Mouse (Mus musculus): ENCODE measurements around the gene Ms4a15. TPM values are rescaled to one million over a fixed set of nuclear protein-coding genes. Genes with fewer than 3 reads are reported as not detected.

Gene Ms4a15
- polyA plus RNA-seq (2015; fragmentation: Nextera tagmentation; extraction: Ambion mirVana) = 0.21 and 0.28 TPM in 2 replicates

DNA sequence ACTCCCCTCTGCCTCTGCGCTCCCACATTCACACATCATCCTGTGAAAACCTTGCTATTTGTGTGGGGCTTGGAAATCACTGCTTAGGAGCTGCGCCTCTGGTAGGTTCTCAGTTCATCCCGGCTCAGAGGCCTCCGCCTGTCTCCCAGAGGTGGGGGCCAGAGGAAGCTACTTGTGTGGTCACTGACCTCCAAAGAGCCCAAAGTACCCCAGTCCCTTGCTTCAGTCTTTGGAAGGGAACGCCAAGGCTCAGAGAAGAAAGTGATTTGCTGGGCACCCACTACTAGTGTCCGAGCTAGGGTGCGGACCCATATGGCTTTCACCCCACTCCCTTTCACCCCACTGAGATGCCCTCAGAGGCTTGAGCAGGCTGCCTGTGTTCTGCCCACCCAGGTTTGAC lies at the start of gene Ms4a15:
Gene Ms4a15, minus strand, starts transcription at position 101 of the 400 bp plus-strand sequence.
- Histone ChIP-seq H3K9ac (no peak within 1 kb of the TSS), H3K4me2 (replicated peaks) (no peak within 1 kb of the TSS), H3K36me3 (no peaks in the 10 kb centered on the region), H3K4me3 (replicated peaks) (no peak within 1 kb of the TSS), H3K27ac (no peak within 1 kb of the TSS), H3K9me3 (no peaks in the 10 kb centered on the region), H3K27me3 (replicated peaks) (no peaks in the 10 kb centered on the region), H3K4me1 (replicated peaks) (no peaks in the 10 kb centered on the region)
- 86% methylated on average over 7 of the region's 7 CpGs for WGBS
- no peak for ATAC-seq

GRCm38 (mm10) chr19:11037570-11037969 lies 44.5 kb upstream of the Ms4a15 start:
- Histone ChIP-seq H3K4me1 (replicated peaks) (no peaks in the 10 kb centered on the region), H3K36me3 (no peaks in the 10 kb centered on the region), H3K4me2 (replicated peaks) (no peak overlapping the region), H3K27me3 (replicated peaks) (no peaks in the 10 kb centered on the region), H3K4me3 (replicated peaks) (no peak overlapping the region), H3K9me3 (no peaks in the 10 kb centered on the region), H3K9ac (no peak overlapping the region), H3K27ac (no peak overlapping the region)
- ATAC-seq = no peak

DNA sequence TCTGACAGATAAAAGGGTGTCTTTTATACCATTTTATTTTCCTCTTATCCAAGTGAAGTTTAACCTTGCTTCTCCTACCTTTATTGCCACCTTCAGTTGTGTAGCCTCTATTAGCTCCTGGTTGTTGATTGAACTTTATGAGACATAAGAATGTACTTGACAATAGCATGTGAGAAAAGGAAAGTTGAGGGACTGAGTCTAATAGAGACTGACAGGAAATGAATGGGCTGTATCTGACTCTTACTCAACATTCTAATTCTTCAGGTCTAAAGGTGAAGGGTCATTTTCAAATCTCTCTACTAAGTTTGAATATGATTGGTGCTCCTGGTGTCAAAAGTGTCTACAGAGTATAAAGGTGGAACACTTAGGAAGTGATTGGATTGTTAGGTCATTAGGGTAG lies 29.3 kb upstream of the Ms4a15 start:
- H3K9ac ChIP-seq = no peak overlapping the region
- H3K36me3 ChIP-seq = no peaks in the 10 kb centered on the region
- no peak overlapping the region for H3K27ac ChIP-seq
- no peak overlapping the region for H3K4me3 ChIP-seq (replicated peaks)
- H3K27me3 ChIP-seq (replicated peaks) = no peaks in the 10 kb centered on the region
- H3K4me1 ChIP-seq (replicated peaks) = no peaks in the 10 kb centered on the region
- H3K4me2 ChIP-seq (replicated peaks) = no peak overlapping the region
- no peaks in the 10 kb centered on the region for H3K9me3 ChIP-seq
- peak; percentile 81 for ATAC-seq

- 0 out of 2 replicates have a peak within 1 kb of the TSS, but pooled peaks have one; percentile 11 for H3K9ac ChIP-seq
- H3K9me3 ChIP-seq = no peaks in the 10 kb centered on the region
- peak within 1 kb of the TSS; percentile 20 for H3K4me3 ChIP-seq (replicated peaks)
- H3K36me3 ChIP-seq = no peaks in the 10 kb centered on the region
- peak; percentile 73 for ATAC-seq
- H3K27ac ChIP-seq = peak within 1 kb of the TSS; percentile 82
- 54% methylated on average over 3 of the region's 3 CpGs for WGBS
- no peaks in the 10 kb centered on the region; the same call in 1 of the 2 replicates for H3K4me1 ChIP-seq (replicated peaks)
- H3K27me3 ChIP-seq (replicated peaks) = no peaks in the 10 kb centered on the region
- peak within 1 kb of the TSS; percentile 45 for H3K4me2 ChIP-seq (replicated peaks)
Observed at GRCm38 (mm10) chr19:11017891-11018290, 24.8 kb upstream of the Ms4a15 start, which contains the start of gene Ms4a18. TSS of gene Ms4a18 (minus strand) at chr19:11018031.

DNA sequence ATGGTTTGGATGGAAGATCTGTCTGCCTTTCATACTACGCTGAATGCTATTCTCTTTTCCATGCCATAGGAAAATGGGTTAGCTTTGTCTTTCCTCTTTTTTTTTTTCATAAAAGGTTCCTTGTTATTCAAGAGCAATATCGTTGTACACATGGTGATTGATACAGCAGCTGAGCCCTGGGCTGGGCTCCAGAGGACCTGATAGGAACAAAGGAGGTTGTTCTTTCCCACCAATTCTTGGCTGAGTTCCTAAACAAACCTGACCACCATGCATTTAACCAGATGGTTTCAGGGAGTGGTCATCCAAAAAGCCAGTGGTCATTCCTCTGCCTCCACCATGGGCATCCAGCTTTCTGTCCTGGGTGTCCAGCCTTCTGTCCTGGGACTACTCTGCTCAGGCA lies 24.2 kb upstream of the Ms4a15 start:
- peak overlapping the region; percentile 20 for H3K4me3 ChIP-seq (replicated peaks)
- no peaks in the 10 kb centered on the region for H3K27me3 ChIP-seq (replicated peaks)
- 68% methylated on average over 2 of the region's 2 CpGs for WGBS
- H3K4me2 ChIP-seq (replicated peaks) = peak overlapping the region; percentile 45
- H3K9me3 ChIP-seq = no peaks in the 10 kb centered on the region
- H3K27ac ChIP-seq = peak overlapping the region; percentile 82
- H3K4me1 ChIP-seq (replicated peaks) = no peaks in the 10 kb centered on the region; the same call in 1 of the 2 replicates
- H3K9ac ChIP-seq = 0 out of 2 replicates have a peak overlapping the region, but pooled peaks have one; percentile 11
- H3K36me3 ChIP-seq = no peaks in the 10 kb centered on the region
- ATAC-seq = no peak

- peak overlapping the region; percentile 54; the same call in 1 of the 2 replicates for H3K27ac ChIP-seq
- H3K4me2 ChIP-seq (replicated peaks) = peak overlapping the region; percentile 45; the same call in 1 of the 2 replicates
- no peak overlapping the region for H3K9ac ChIP-seq
- no peak overlapping the region for H3K4me3 ChIP-seq (replicated peaks)
- H3K9me3 ChIP-seq = no peaks in the 10 kb centered on the region
- 67% methylated on average over 1 of the region's 1 CpGs for WGBS
- H3K27me3 ChIP-seq (replicated peaks) = no peaks in the 10 kb centered on the region
- H3K36me3 ChIP-seq = no peaks in the 10 kb centered on the region
- ATAC-seq = peak; percentile 43; the same call in 1 of the 2 replicates
- H3K4me1 ChIP-seq (replicated peaks) = no peaks in the 10 kb centered on the region; the same call in 1 of the 2 replicates
Observed at GRCm38 (mm10) chr19:11015998-11016397, 22.9 kb upstream of the Ms4a15 start.

- peak; percentile 85 for ATAC-seq
- H3K27me3 ChIP-seq (replicated peaks) = no peaks in the 10 kb centered on the region
- H3K4me3 ChIP-seq (replicated peaks) = no peak overlapping the region
- no peaks in the 10 kb centered on the region; the same call in 1 of the 2 replicates for H3K4me1 ChIP-seq (replicated peaks)
- no peaks in the 10 kb centered on the region for H3K36me3 ChIP-seq
- H3K9ac ChIP-seq = no peak overlapping the region
- H3K9me3 ChIP-seq = no peaks in the 10 kb centered on the region
- peak overlapping the region; percentile 54; the same call in 1 of the 2 replicates for H3K27ac ChIP-seq
- H3K4me2 ChIP-seq (replicated peaks) = no peak overlapping the region
Observed at GRCm38 (mm10) chr19:11015468-11015867, 22.4 kb upstream of the Ms4a15 start.

DNA sequence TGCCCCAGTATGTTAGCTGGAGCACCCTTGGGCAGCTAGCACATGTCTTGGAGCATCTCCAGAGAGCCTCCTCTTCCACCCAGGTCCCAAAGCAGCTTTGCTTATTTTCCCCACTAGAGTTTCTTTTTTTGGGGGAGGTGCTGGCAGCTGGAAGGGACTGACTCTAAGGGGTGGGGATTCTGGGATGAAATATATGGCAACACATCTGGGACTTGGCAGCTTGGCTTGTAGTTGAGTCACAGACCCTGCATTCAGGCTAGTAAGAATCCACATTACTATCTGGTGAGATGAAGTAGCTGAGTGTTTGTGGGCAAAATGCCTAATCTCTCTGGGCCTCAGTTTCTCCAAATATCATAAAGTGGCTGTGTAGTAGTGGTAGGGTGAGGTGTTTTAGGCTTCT lies 1.1 kb downstream of the Ms4a15 start:
- no peaks in the 10 kb centered on the region for H3K9me3 ChIP-seq
- H3K27me3 ChIP-seq (replicated peaks) = no peaks in the 10 kb centered on the region
- ATAC-seq = no peak
- H3K9ac ChIP-seq = no peak overlapping the region
- no peak overlapping the region for H3K4me3 ChIP-seq (replicated peaks)
- no peak overlapping the region for H3K4me2 ChIP-seq (replicated peaks)
- no peaks in the 10 kb centered on the region for H3K36me3 ChIP-seq
- no peaks in the 10 kb centered on the region for H3K4me1 ChIP-seq (replicated peaks)
- no peak overlapping the region for H3K27ac ChIP-seq

DNA sequence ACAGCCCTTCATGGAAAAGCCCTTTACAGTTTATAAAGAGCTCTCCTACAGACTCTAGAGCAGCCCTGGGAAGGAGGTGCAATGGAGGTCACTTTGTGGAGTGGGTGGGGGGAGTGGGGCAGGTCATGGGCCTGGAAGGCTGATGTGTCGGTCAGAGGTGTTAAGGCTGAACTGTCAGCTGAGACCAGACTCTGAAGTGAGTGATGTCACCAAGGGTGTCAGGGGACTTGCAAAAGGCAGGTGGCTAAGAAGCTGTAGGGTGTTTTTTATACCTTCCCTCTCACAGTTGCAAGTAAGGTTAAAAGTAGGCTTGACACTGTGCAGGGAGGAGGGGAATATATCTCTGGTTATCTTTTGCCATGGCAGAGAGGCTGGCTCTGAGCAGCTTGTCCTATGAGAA lies 2.3 kb downstream of the Ms4a15 start:
- no peak overlapping the region for H3K27ac ChIP-seq
- no peaks in the 10 kb centered on the region for H3K27me3 ChIP-seq (replicated peaks)
- 33% methylated on average over 1 of the region's 1 CpGs for WGBS
- no peaks in the 10 kb centered on the region for H3K9me3 ChIP-seq
- no peak for ATAC-seq
- H3K9ac ChIP-seq = no peak overlapping the region
- no peaks in the 10 kb centered on the region for H3K36me3 ChIP-seq
- H3K4me1 ChIP-seq (replicated peaks) = no peaks in the 10 kb centered on the region
- H3K4me3 ChIP-seq (replicated peaks) = no peak overlapping the region
- H3K4me2 ChIP-seq (replicated peaks) = no peak overlapping the region

DNA sequence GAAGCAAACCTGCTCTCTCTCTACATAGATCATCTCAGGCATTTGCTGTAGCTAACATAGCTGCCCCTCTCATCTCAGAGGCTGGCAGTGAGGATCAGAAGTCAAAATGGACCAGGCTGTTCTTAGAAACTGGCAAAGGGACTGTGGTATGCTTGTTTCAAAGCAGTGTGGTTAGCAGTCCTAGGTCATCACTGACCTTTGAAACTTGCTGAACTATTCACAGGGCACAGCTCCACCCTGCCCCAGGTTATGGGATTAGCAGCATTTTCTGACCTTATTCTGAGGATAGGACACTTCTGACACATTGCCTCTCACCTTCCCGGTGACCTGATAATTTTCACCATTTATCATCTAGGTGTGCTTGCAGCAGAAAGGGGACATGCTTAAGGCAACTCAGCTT lies 4.5 kb downstream of the Ms4a15 start:
- H3K4me1 ChIP-seq (replicated peaks) = no peaks in the 10 kb centered on the region
- H3K4me2 ChIP-seq (replicated peaks) = no peak overlapping the region
- 83% methylated on average over 1 of the region's 1 CpGs for WGBS
- H3K4me3 ChIP-seq (replicated peaks) = no peak overlapping the region
- ATAC-seq = no peak
- no peak overlapping the region for H3K9ac ChIP-seq
- no peaks in the 10 kb centered on the region for H3K9me3 ChIP-seq
- H3K27me3 ChIP-seq (replicated peaks) = no peaks in the 10 kb centered on the region
- H3K27ac ChIP-seq = no peak overlapping the region
- no peaks in the 10 kb centered on the region for H3K36me3 ChIP-seq

- Histone ChIP-seq H3K9ac (no peak overlapping the region), H3K4me2 (replicated peaks) (no peak overlapping the region), H3K36me3 (no peaks in the 10 kb centered on the region), H3K27ac (no peak overlapping the region), H3K9me3 (no peaks in the 10 kb centered on the region), H3K4me3 (replicated peaks) (no peak overlapping the region), H3K27me3 (replicated peaks) (no peaks in the 10 kb centered on the region), H3K4me1 (replicated peaks) (no peaks in the 10 kb centered on the region; the same call in 1 of the 2 replicates)
- no peak for ATAC-seq
- WGBS = 91% methylated on average over 4 of the region's 4 CpGs
Observed at GRCm38 (mm10) chr19:10985889-10986288, 7.2 kb downstream of the Ms4a15 start.

DNA sequence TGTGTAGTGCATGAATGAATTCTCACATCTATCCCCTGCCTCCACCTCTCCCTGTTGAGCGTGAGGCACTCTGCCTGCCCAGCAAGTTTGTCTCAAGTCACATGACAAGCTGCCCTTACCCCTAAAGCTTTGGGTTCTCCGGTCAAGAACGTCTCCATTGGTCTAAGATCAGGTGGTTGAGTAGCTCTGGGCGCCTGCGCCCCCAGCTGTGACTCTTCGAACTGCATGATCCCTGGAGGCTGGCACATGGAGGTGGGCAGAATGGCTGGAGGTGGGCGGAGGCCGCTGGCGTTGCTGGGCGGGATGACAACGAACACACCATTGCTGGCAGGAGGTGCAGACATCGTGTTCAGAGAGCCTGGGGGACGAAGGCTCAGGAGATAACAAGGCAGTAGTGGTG lies 8.5 kb downstream of the Ms4a15 start:
- Histone ChIP-seq H3K4me1 (replicated peaks) (peaks cover 4% of the 10 kb centered on the region), H3K27ac (no peak overlapping the region), H3K9ac (no peak overlapping the region), H3K27me3 (replicated peaks) (no peaks in the 10 kb centered on the region), H3K36me3 (no peaks in the 10 kb centered on the region), H3K4me3 (replicated peaks) (no peak overlapping the region), H3K4me2 (replicated peaks) (no peak overlapping the region), H3K9me3 (no peaks in the 10 kb centered on the region)
- ATAC-seq = no peak
- 80% methylated on average over 13 of the region's 13 CpGs for WGBS

GRCm38 (mm10) chr19:10983146-10983545 lies 9.9 kb downstream of the Ms4a15 start:
- Histone ChIP-seq H3K4me1 (replicated peaks) (peaks cover 11% of the 10 kb centered on the region), H3K9ac (no peak overlapping the region), H3K36me3 (no peaks in the 10 kb centered on the region), H3K4me3 (replicated peaks) (no peak overlapping the region), H3K27me3 (replicated peaks) (no peaks in the 10 kb centered on the region), H3K9me3 (no peaks in the 10 kb centered on the region), H3K27ac (no peak overlapping the region), H3K4me2 (replicated peaks) (peak overlapping the region; percentile 49)
- ATAC-seq = peak; percentile 38; the same call in 1 of the 2 replicates
- WGBS = 30% methylated on average over 14 of the region's 14 CpGs

Data from intestine, embryonic 15.5 days (tissue).